Mouse (Mus musculus) brain, embryonic 14.5 days (tissue): ENCODE data around the gene Sgcb.

Experiments
- CTCF ChIP-seq: fragments of 200-500 bp; IDR thresholded peaks from 2 replicates; pipeline ENCODE4 v1.5.1; 2012; ENCODE audit warnings: inconsistent platforms, mild to moderate bottlenecking, moderate library complexity, borderline replicate concordance; ENCODE audit not compliant: insufficient read depth, insufficient read length; ENCODE audit errors: extremely low read depth
- POLR2A ChIP-seq: fragments of 200-500 bp; IDR thresholded peaks from 2 replicates; pipeline ENCODE4 v1.6.1; 2012; ENCODE audit warnings: mild to moderate bottlenecking, inconsistent platforms, borderline replicate concordance; ENCODE audit not compliant: poor library complexity, insufficient read depth, insufficient read length, severe bottlenecking; ENCODE audit errors: extremely low read depth

DNA sequence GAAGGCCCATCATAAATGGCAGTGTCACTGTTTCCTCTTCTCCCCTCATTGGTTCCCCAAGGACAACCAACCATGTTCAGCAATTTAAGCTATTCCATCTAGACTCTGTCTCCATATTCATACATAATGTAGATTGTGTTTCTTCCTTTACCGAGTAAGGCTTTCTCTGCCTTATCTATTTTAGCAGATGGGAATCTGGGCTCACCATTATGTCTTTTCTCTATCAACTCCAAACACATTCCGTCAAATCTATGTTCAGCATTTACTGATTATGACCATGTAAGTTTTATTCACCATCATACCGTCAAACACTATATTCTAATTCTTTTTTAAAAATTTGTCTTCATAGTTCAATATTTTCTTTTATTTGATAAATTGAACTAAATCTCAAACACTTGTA is 6.5 kb downstream of the Sgcb start:
- TF ChIP-seq CTCF: no peak
- TF ChIP-seq POLR2A: no peak
